Mouse (Mus musculus): ENCODE measurements around the gene Cerk. TPM values are rescaled to one million over a fixed set of nuclear protein-coding genes. Genes with fewer than 3 reads are reported as not detected.
"Not testable (repeated sequence)": the region's sequence is repeated elsewhere in the genome, so short reads cannot be mapped to it uniquely, and the experiment has no call there.

The Cerk gene
- polyA plus RNA-seq, 2 experiments, result 18.0 to 20.4 TPM

GRCm38 (mm10) chr15:86097871-86098270, 88.1 kb downstream of the Cerk start:
- WGBS, result 72% methylated on average over 2 of the region's 2 CpGs
- Histone ChIP-seq H3K9ac (ENCODE audit: low read depth, low read length, severe bottlenecking) (no peak overlapping the region), H3K36me3 (ENCODE audit: control insufficient read depth, insufficient read depth, low read length) (peaks cover 15% of the 10 kb centered on the region; the same call in 1 of the 2 replicates), H3K4me2 (replicated peaks; ENCODE audit: low read depth, low read length, severe bottlenecking) (no peak overlapping the region), H3K4me1 (ENCODE audit: control insufficient read depth, insufficient read depth, low read length) (no peaks in the 10 kb centered on the region), H3K27ac (replicated peaks; ENCODE audit: low read depth, low read length) (no peak overlapping the region), H3K9me3 (ENCODE audit: control insufficient read depth, low read length) (no peaks in the 10 kb centered on the region), H3K27me3 (ENCODE audit: control insufficient read depth, insufficient read depth, low read length) (no peaks in the 10 kb centered on the region), H3K4me3 (replicated peaks; ENCODE audit: low read length) (no peak overlapping the region)
- no peak for DNase-seq (ENCODE audit: low spot score)
- no peak for ATAC-seq (ENCODE audit: low FRiP score, low read depth)
- TF ChIP-seq POLR2A (IDR thresholded peaks at IDR 0.05; ENCODE audit: borderline replicate concordance, extremely low read depth, insufficient read depth, insufficient read length), result no peak

- not testable (repeated sequence) for ATAC-seq (ENCODE audit: low FRiP score, low read depth); H3K4me3 ChIP-seq (replicated peaks; ENCODE audit: low read length); H3K27me3 ChIP-seq (ENCODE audit: control insufficient read depth, insufficient read depth, low read length); H3K9me3 ChIP-seq (ENCODE audit: control insufficient read depth, low read length); DNase-seq (ENCODE audit: low spot score); H3K4me1 ChIP-seq (ENCODE audit: control insufficient read depth, insufficient read depth, low read length); H3K27ac ChIP-seq (replicated peaks; ENCODE audit: low read depth, low read length); H3K9ac ChIP-seq (ENCODE audit: low read depth, low read length, severe bottlenecking); H3K4me2 ChIP-seq (replicated peaks; ENCODE audit: low read depth, low read length, severe bottlenecking)
- peaks cover 11% of the 10 kb centered on the region; the same call in 1 of the 2 replicates for H3K36me3 ChIP-seq (ENCODE audit: control insufficient read depth, insufficient read depth, low read length)
- 95% methylated on average over 5 of the region's 5 CpGs for WGBS
These were observed 89.3 kb downstream of the Cerk start for GRCm38 (mm10) chr15:86096604-86097020.

- ATAC-seq (ENCODE audit: low FRiP score, low read depth), result no peak
- no peak for DNase-seq (ENCODE audit: low spot score)
- no peak overlapping the region for H3K27ac ChIP-seq (replicated peaks; ENCODE audit: low read depth, low read length)
- H3K27me3 ChIP-seq (ENCODE audit: control insufficient read depth, insufficient read depth, low read length), result no peaks in the 10 kb centered on the region
- no peak overlapping the region for H3K4me3 ChIP-seq (replicated peaks; ENCODE audit: low read length)
- no peaks in the 10 kb centered on the region for H3K4me1 ChIP-seq (ENCODE audit: control insufficient read depth, insufficient read depth, low read length)
- 83% methylated on average over 17 of the region's 17 CpGs for WGBS
- H3K4me2 ChIP-seq (replicated peaks; ENCODE audit: low read depth, low read length, severe bottlenecking), result no peak overlapping the region
- no peaks in the 10 kb centered on the region for H3K9me3 ChIP-seq (ENCODE audit: control insufficient read depth, low read length)
- no peak overlapping the region for H3K9ac ChIP-seq (ENCODE audit: low read depth, low read length, severe bottlenecking)
- TF ChIP-seq POLR2A (IDR thresholded peaks at IDR 0.05; ENCODE audit: borderline replicate concordance, extremely low read depth, insufficient read depth, insufficient read length), result no peak
- peaks cover 8% of the 10 kb centered on the region; the same call in 1 of the 2 replicates for H3K36me3 ChIP-seq (ENCODE audit: control insufficient read depth, insufficient read depth, low read length)
These were observed 90.0 kb downstream of the Cerk start for GRCm38 (mm10) chr15:86095722-86096603.

- 0 out of 2 replicates have a peak, but pooled peaks cover 2% of the 10 kb centered on the region for H3K4me1 ChIP-seq (ENCODE audit: control insufficient read depth, insufficient read depth, low read length)
- TF ChIP-seq POLR2A (IDR thresholded peaks at IDR 0.05; ENCODE audit: borderline replicate concordance, extremely low read depth, insufficient read depth, insufficient read length), result no peak
- no peak for ATAC-seq (ENCODE audit: low FRiP score, low read depth)
- H3K9ac ChIP-seq (ENCODE audit: low read depth, low read length, severe bottlenecking), result no peak overlapping the region
- WGBS, result 72% methylated on average over 10 of the region's 10 CpGs
- DNase-seq (ENCODE audit: low spot score), result no peak
- no peak overlapping the region for H3K4me2 ChIP-seq (replicated peaks; ENCODE audit: low read depth, low read length, severe bottlenecking)
- peaks cover 7% of the 10 kb centered on the region; the same call in 1 of the 2 replicates for H3K36me3 ChIP-seq (ENCODE audit: control insufficient read depth, insufficient read depth, low read length)
- H3K4me3 ChIP-seq (replicated peaks; ENCODE audit: low read length), result no peak overlapping the region
- H3K27ac ChIP-seq (replicated peaks; ENCODE audit: low read depth, low read length), result no peak overlapping the region
- no peaks in the 10 kb centered on the region for H3K27me3 ChIP-seq (ENCODE audit: control insufficient read depth, insufficient read depth, low read length)
- H3K9me3 ChIP-seq (ENCODE audit: control insufficient read depth, low read length), result no peaks in the 10 kb centered on the region
These were observed 91.4 kb downstream of the Cerk start for GRCm38 (mm10) chr15:86094324-86095121.

GRCm38 (mm10) chr15:86093236-86093635, 92.7 kb downstream of the Cerk start:
- TF ChIP-seq POLR2A (IDR thresholded peaks at IDR 0.05; ENCODE audit: borderline replicate concordance, extremely low read depth, insufficient read depth, insufficient read length), result no peak
- 0 out of 2 replicates have a peak, but pooled peaks cover 2% of the 10 kb centered on the region for H3K4me1 ChIP-seq (ENCODE audit: control insufficient read depth, insufficient read depth, low read length)
- WGBS, result 94% methylated on average over 1 of the region's 1 CpGs
- H3K27ac ChIP-seq (replicated peaks; ENCODE audit: low read depth, low read length), result no peak overlapping the region
- H3K9me3 ChIP-seq (ENCODE audit: control insufficient read depth, low read length), result no peaks in the 10 kb centered on the region
- H3K4me3 ChIP-seq (replicated peaks; ENCODE audit: low read length), result no peak overlapping the region
- ATAC-seq (ENCODE audit: low FRiP score, low read depth), result no peak
- H3K9ac ChIP-seq (ENCODE audit: low read depth, low read length, severe bottlenecking), result no peak overlapping the region
- no peaks in the 10 kb centered on the region for H3K27me3 ChIP-seq (ENCODE audit: control insufficient read depth, insufficient read depth, low read length)
- DNase-seq (ENCODE audit: low spot score), result no peak
- peaks cover 7% of the 10 kb centered on the region; the same call in 1 of the 2 replicates for H3K36me3 ChIP-seq (ENCODE audit: control insufficient read depth, insufficient read depth, low read length)
- no peak overlapping the region for H3K4me2 ChIP-seq (replicated peaks; ENCODE audit: low read depth, low read length, severe bottlenecking)

Measured in limb, embryonic 14.5 days (tissue).